Mouse (Mus musculus): ENCODE measurements around the gene Cmpk1. TPM values are rescaled to one million over a fixed set of nuclear protein-coding genes. Genes with fewer than 3 reads are reported as not detected.

Gene Cmpk1
- total RNA-seq (2023) = 10 to 100 TPM; 59.8 to 75.4 TPM

GRCm38 (mm10) chr4:114986591-114987432, at the start of gene Cmpk1:
Gene Cmpk1 (minus strand): TSS chr4:114987241.

GRCm38 (mm10) chr4:114999773-115000428, 12.9 kb upstream of the Cmpk1 start, which contains the start of gene Stil:
Gene Stil (plus strand): TSS chr4:115000159.

DNA sequence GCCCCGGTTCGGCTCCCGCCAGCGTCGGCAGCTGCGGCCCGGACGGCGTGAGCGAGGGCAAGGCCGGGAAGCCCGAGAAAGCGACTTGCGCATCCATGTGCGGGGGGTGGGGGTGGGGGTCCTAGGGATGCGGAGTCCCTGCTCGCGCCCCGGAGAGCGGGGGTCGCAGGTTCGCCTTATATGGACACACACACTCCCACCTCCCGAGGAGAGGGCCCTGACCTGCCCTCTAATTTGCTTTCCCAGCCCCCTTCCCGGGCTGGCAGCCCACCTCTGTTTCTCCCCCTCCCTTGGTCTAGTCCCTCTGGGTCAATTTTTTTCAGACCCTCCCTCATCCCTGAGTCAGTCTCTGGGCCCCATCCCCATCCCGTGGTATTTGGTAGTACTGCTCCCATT, 61.1 kb downstream of the Cmpk1 start, which contains the start of gene Foxe3:
Gene Foxe3 (minus strand): TSS at position 97 of the 396 bp plus-strand sequence.

Other genes starting within 250 kb of the Cmpk1 start
- not detected for gene Gm12830, start 165.5 kb downstream of the Cmpk1 start, total RNA-seq (2023)
- gene Foxd2, start 78.4 kb downstream of the Cmpk1 start, total RNA-seq (2023) = under 1 TPM; 0.51 to 0.79 TPM
- gene Foxe3, start 61.2 kb downstream of the Cmpk1 start, total RNA-seq (2023) = not detected
- gene Stil, start 12.9 kb upstream of the Cmpk1 start, total RNA-seq (2023) = 10 to 100 TPM; 18.4 to 19.5 TPM
- gene Tal1, start 69.2 kb upstream of the Cmpk1 start, total RNA-seq (2023) = 10 to 100 TPM in 1 of 2 experiments, 1 to 10 TPM in 1; 3.8 to 10.7 TPM
- gene Pdzk1ip1, start 101.5 kb upstream of the Cmpk1 start, total RNA-seq (2023) = 1 to 10 TPM; 3.3 to 6.0 TPM
- gene Cyp4x1, start 147.0 kb upstream of the Cmpk1 start, total RNA-seq (2023) = not detected